Mouse (Mus musculus) right cerebral cortex, adult 18-20 months (tissue): ENCODE results near the gene Zcchc24.

Experiments
- DNase-seq: peaks from one replicate; pipeline ENCODE4 v3.0.0; 2022; ENCODE audit warnings: mixed read lengths

The Zcchc24 gene

DNA sequence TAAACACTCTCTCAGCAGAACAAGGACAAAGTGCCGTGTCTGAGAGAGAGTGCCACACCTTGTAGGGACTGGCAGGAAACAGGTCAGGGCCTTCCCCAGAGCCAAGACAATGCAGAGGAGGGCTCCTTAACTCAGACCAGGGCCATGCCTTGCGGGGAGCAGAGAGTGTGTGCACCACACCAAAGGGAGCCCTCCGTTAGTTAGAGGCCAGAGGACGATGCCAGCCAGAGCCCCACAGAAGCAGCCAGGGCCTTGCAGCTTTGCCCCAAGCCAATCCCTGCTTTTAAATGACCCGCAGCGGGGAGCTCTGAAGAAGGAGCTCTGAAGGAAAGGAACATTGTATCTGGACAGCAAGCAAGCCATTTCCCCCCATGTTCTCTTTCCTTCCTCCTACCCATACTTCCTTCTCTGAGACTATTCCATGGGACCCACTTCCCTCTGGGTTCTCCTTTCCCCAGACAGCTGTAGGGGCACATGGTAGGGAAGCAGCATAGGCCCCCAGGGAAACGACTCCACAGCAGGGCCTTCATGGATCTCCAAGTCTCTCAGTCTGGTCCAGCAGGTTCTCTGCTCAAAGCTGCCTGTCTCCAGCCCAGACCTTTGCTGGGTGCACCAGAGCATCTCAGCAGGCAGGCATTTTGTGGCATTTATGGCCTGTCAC is 105.1 kb downstream of the Zcchc24 start:
- DNase-seq: no peak
